Mouse (Mus musculus) embryonic facial prominence, embryonic 13.5 days (tissue): ENCODE results near the gene Taar7f. TPM values are rescaled to one million over a fixed set of nuclear protein-coding genes. Genes with fewer than 3 reads are reported as not detected.
"Not testable (repeated sequence)": the region's sequence is repeated elsewhere in the genome, so short reads cannot be mapped to it uniquely, and the experiment has no call there.

Source experiments
- ATAC-seq: fragments of 200-750 bp; cut with Nextera tagmentation; 2 replicates; pipeline ENCODE4 v1.8.0; 2017; ENCODE audit warnings: low read depth; ENCODE audit not compliant: insufficient number of reproducible peaks, insufficient read depth, low FRiP score, low TSS enrichment
- H3K27ac ChIP-seq: fragments of 300-500 bp; sonication (generic); 2 replicates; pipeline ENCODE4 v1.5.1; 2015; ENCODE audit warnings: moderate library complexity, mild to moderate bottlenecking, inconsistent platforms
- H3K27me3 ChIP-seq: fragments of 300-500 bp; sonication (generic); 2 replicates; pipeline ENCODE4 v1.6.1; 2015; ENCODE audit warnings: mild to moderate bottlenecking, inconsistent platforms
- H3K36me3 ChIP-seq: fragments of 300-500 bp; sonication (generic); 2 replicates; pipeline ENCODE4 v1.6.1; 2015; ENCODE audit warnings: mild to moderate bottlenecking, inconsistent platforms
- H3K4me1 ChIP-seq: fragments of 300-500 bp; sonication (generic); 2 replicates; pipeline ENCODE4 v1.6.1; 2015; ENCODE audit warnings: inconsistent platforms
- H3K4me2 ChIP-seq: fragments of 300-500 bp; sonication (generic); 2 replicates; pipeline ENCODE4 v1.6.1; 2015; ENCODE audit warnings: moderate library complexity, mild to moderate bottlenecking, inconsistent platforms
- H3K4me3 ChIP-seq: fragments of 300-500 bp; sonication (generic); 2 replicates; pipeline ENCODE4 v1.5.1; 2015; ENCODE audit warnings: mild to moderate bottlenecking, inconsistent platforms
- H3K9ac ChIP-seq: fragments of 300-500 bp; sonication (generic); 2 replicates; pipeline ENCODE4 v1.6.1; 2015; ENCODE audit warnings: mild to moderate bottlenecking, inconsistent platforms
- H3K9me3 ChIP-seq: fragments of 300-500 bp; sonication (generic); 2 replicates; pipeline ENCODE4 v1.6.1; 2016; ENCODE audit warnings: inconsistent platforms
- WGBS: fragments of 180-500 bp; shearing (Covaris S2); methylation state at CpG from one replicate; pipeline ENCODE4 v1.1.7; 2015; ENCODE audit warnings: mixed read lengths; 5-methylcytosine and 5-hydroxymethylcytosine counted together
- polyA plus RNA-seq: library from polyadenylated mRNA; unstranded; fragments of >200 nt; fragmentation: Nextera tagmentation; extraction: Ambion mirVana; gene quantifications from 2 replicates; pipeline ENCODE4 v1.2.1, GENCODE M21; 2015

The Taar7f gene
- polyA plus RNA-seq: not detected in 2 replicates

GRCm38 (mm10) chr10:24049210-24049609 is at the start of gene Taar7f:
Taar7f (plus strand) TSS chr10:24049510.
- no peak within 1 kb of the TSS for H3K9ac ChIP-seq
- H3K27me3 ChIP-seq: no peaks in the 10 kb centered on the region
- H3K27ac ChIP-seq: no peak within 1 kb of the TSS
- no peaks in the 10 kb centered on the region for H3K36me3 ChIP-seq
- ATAC-seq: no peak
- no peaks in the 10 kb centered on the region for H3K9me3 ChIP-seq
- H3K4me3 ChIP-seq: no peak within 1 kb of the TSS
- no peaks in the 10 kb centered on the region for H3K4me1 ChIP-seq
- H3K4me2 ChIP-seq: no peak within 1 kb of the TSS

DNA sequence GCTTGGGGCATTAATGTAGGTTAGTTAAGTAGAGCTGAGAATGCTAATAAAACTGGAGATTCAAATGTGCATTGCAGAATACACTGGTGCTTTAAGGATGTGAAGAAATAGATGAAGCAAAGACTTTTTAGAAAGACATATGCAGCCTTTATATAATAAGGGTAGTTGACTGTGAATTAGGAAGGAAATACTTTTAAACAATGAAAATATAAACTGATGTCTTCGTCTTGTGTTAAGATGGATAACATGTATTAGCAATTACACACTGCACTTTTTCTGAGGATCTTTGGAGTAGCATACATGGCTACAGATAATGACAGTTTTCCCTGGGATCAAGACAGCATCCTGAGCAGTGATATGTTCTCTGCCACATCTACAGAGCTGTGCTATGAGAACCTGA is 49.7 kb upstream of the Taar7f start, which contains the start of gene Taar7b:
TSS of gene Taar7b (plus strand) at position 301 of the 400 bp plus-strand sequence.
- Histone ChIP-seq H3K9ac (no peak within 1 kb of the TSS), H3K9me3 (no peaks in the 10 kb centered on the region), H3K4me1 (no peaks in the 10 kb centered on the region), H3K4me3 (no peak within 1 kb of the TSS), H3K4me2 (no peak within 1 kb of the TSS), H3K27me3 (no peaks in the 10 kb centered on the region), H3K36me3 (no peaks in the 10 kb centered on the region), H3K27ac (no peak within 1 kb of the TSS)
- 80% methylated on average over 1 of the region's 1 CpGs for WGBS
- no peak for ATAC-seq

DNA sequence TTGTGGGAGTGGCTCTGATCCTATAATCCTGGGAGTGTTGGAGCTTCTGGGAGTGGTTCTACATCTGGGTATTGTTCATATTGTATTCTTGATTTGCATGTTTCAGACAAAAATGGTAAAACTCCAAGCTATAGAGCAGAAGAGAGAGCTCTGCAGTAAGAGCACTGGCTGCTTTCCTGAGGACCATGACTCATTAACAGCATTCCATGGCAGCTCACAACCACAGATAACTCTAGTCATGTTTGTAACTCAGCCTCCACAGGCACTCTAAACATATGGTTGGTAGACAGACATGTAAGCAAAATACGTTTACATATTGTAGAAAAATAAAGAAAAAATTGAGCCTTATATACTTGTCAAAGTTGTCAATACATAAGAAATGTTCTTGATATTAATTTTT is 42.9 kb upstream of the Taar7f start:
- no peaks in the 10 kb centered on the region for H3K27me3 ChIP-seq
- H3K4me1 ChIP-seq: no peaks in the 10 kb centered on the region
- no peaks in the 10 kb centered on the region for H3K9me3 ChIP-seq
- WGBS: 72% methylated on average over 1 of the region's 1 CpGs
- H3K4me3 ChIP-seq: no peak overlapping the region
- H3K4me2 ChIP-seq: no peak overlapping the region
- no peaks in the 10 kb centered on the region for H3K36me3 ChIP-seq
- ATAC-seq: no peak
- no peak overlapping the region for H3K27ac ChIP-seq
- no peak overlapping the region for H3K9ac ChIP-seq

GRCm38 (mm10) chr10:24007034-24007433 is 42.3 kb upstream of the Taar7f start:
- no peak for ATAC-seq
- no peak overlapping the region for H3K4me3 ChIP-seq
- no peak overlapping the region for H3K27ac ChIP-seq
- no peak overlapping the region for H3K9ac ChIP-seq
- no peaks in the 10 kb centered on the region for H3K4me1 ChIP-seq
- no peaks in the 10 kb centered on the region for H3K9me3 ChIP-seq
- no peak overlapping the region for H3K4me2 ChIP-seq
- H3K27me3 ChIP-seq: no peaks in the 10 kb centered on the region
- WGBS: 60% methylated on average over 2 of the region's 2 CpGs
- no peaks in the 10 kb centered on the region for H3K36me3 ChIP-seq

DNA sequence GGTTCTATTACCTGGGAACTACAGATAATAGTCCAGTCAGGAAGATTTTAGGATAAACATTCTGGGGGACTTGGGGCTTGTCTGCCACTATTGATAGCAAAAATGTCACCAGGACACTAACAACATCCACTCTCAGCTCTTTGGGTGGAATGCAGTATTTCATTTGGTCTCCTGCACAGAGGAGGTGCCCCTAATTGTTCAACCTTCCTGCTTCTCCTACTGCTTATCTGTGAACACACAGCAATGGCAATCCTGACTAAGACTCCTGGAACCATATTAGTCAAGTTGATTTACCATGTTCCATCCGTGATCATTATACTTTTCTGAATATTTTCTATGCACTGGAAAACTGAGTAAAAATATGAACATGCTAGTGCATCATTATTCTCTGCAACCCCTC is 41.2 kb upstream of the Taar7f start:
- Histone ChIP-seq H3K9ac (no peak overlapping the region), H3K36me3 (no peaks in the 10 kb centered on the region), H3K27ac (no peak overlapping the region), H3K4me2 (no peak overlapping the region), H3K4me1 (no peaks in the 10 kb centered on the region), H3K4me3 (no peak overlapping the region), H3K9me3 (no peaks in the 10 kb centered on the region), H3K27me3 (no peaks in the 10 kb centered on the region)
- ATAC-seq: no peak
- 90% methylated on average over 1 of the region's 1 CpGs for WGBS

GRCm38 (mm10) chr10:24026922-24027321 is 22.4 kb upstream of the Taar7f start, which contains the start of gene Taar7d:
Taar7d (plus strand) TSS chr10:24027222.
- ATAC-seq: no peak
- Histone ChIP-seq H3K36me3 (no peaks in the 10 kb centered on the region), H3K4me3 (no peak within 1 kb of the TSS), H3K27ac (no peak within 1 kb of the TSS), H3K9me3 (no peaks in the 10 kb centered on the region), H3K4me2 (no peak within 1 kb of the TSS), H3K9ac (no peak within 1 kb of the TSS), H3K27me3 (no peaks in the 10 kb centered on the region), H3K4me1 (no peaks in the 10 kb centered on the region)

DNA sequence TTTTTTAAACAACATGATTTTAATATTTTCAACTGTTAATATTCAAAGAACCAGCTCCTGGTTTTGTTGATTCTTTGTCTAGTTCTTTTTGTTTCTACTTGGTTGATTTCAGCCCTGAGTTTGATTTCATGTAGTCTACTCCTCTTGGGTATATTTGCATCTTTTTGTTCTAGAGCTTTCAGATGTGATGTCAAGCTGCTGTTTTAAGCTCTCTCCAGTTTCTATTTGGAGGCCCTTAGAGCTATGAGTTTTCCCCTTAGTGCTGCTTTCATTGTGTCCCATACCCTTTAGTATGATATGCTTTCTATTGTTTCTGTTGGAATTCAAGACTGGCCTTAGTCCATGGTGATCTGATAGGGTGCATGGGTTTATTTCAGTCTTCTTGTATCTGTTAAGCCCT is 18.0 kb upstream of the Taar7f start:
- no peaks in the 10 kb centered on the region for H3K36me3 ChIP-seq
- H3K27me3 ChIP-seq: no peaks in the 10 kb centered on the region
- H3K9ac ChIP-seq: no peak overlapping the region
- ATAC-seq: no peak
- no peaks in the 10 kb centered on the region for H3K4me1 ChIP-seq
- H3K27ac ChIP-seq: no peak overlapping the region
- no peak overlapping the region for H3K4me2 ChIP-seq
- no peak overlapping the region for H3K4me3 ChIP-seq
- no peaks in the 10 kb centered on the region for H3K9me3 ChIP-seq

- WGBS: 82% methylated on average over 2 of the region's 2 CpGs
- ATAC-seq: no peak
- H3K36me3 ChIP-seq: no peaks in the 10 kb centered on the region
Measured at GRCm38 (mm10) chr10:24037314-24037713, 12.0 kb upstream of the Taar7f start, which contains the start of gene Taar7e. Taar7e (plus strand) TSS chr10:24037614.

GRCm38 (mm10) chr10:24040120-24040869 is 9.0 kb upstream of the Taar7f start:
- no peak overlapping the region for H3K4me3 ChIP-seq
- ATAC-seq: no peak
- no peaks in the 10 kb centered on the region for H3K27me3 ChIP-seq
- 66% methylated on average over 2 of the region's 2 CpGs for WGBS
- H3K36me3 ChIP-seq: no peaks in the 10 kb centered on the region
- H3K4me1 ChIP-seq: no peaks in the 10 kb centered on the region
- no peak overlapping the region for H3K4me2 ChIP-seq
- no peak overlapping the region for H3K9ac ChIP-seq
- no peak overlapping the region for H3K27ac ChIP-seq
- no peaks in the 10 kb centered on the region for H3K9me3 ChIP-seq

More at GRCm38 (mm10) chr10:24037314-24037713, 12.0 kb upstream of the Taar7f start, which contains the start of gene Taar7e:
- H3K27ac ChIP-seq: no peak within 1 kb of the TSS
- no peaks in the 10 kb centered on the region for H3K27me3 ChIP-seq
- no peaks in the 10 kb centered on the region for H3K4me1 ChIP-seq
- H3K9ac ChIP-seq: no peak within 1 kb of the TSS
- no peak within 1 kb of the TSS for H3K4me2 ChIP-seq
- no peak within 1 kb of the TSS for H3K4me3 ChIP-seq
- no peaks in the 10 kb centered on the region for H3K9me3 ChIP-seq

DNA sequence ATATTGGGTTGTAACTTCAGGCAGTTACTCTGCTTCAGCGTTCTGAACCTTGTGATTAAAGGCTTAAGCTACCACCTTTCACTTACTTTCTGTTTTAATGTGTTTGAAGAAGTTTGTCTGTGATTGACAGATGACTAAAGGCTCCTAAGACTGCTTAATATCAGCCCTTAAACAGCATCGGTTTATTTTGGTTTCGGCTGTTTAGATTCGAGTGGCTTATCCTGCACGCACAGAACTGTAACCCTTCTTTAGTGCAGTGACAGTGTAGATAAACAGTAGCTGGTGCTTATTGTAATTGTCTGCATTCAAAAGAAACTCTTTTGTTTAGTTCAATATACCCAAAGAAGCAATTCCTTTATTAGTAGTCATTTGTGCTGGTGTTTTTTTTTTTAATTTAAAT is 2.7 kb downstream of the Taar7f start:
- Histone ChIP-seq H3K27ac (no peak overlapping the region), H3K4me3 (no peak overlapping the region), H3K9ac (no peak overlapping the region), H3K4me1 (no peaks in the 10 kb centered on the region), H3K9me3 (no peaks in the 10 kb centered on the region), H3K4me2 (no peak overlapping the region), H3K36me3 (no peaks in the 10 kb centered on the region), H3K27me3 (no peaks in the 10 kb centered on the region)
- WGBS: 64% methylated on average over 5 of the region's 5 CpGs
- no peak for ATAC-seq

GRCm38 (mm10) chr10:24058986-24059385 is 9.7 kb downstream of the Taar7f start:
- Histone ChIP-seq H3K9ac (no peak overlapping the region), H3K27ac (no peak overlapping the region), H3K36me3 (no peaks in the 10 kb centered on the region), H3K4me1 (no peaks in the 10 kb centered on the region), H3K4me2 (no peak overlapping the region), H3K9me3 (no peaks in the 10 kb centered on the region), H3K27me3 (no peaks in the 10 kb centered on the region), H3K4me3 (no peak overlapping the region)
- no peak for ATAC-seq
- WGBS: 86% methylated on average over 3 of the region's 3 CpGs

DNA sequence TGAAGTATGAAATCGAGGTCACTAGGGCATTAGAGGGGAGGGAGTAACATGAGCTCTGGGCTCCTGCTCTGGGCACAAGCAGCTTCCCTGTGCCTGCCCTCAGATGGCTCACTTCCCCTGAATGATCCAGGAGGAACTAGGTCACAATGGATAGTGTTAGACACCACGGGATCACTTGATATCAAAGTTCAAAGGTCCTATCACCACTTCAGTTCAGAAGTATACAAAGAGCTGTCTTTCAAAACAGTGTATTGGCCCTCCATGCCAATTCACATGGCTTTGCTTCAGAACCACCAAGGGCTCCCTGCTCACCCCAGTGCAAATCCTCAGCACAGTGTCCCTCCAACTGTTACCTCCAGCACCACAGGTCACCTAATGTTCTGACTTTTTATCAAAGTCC is 25.4 kb downstream of the Taar7f start:
- 19% methylated on average over 2 of the region's 2 CpGs for WGBS

More for the DNA sequence above, 25.4 kb downstream of the Taar7f start:
- not testable (repeated sequence) for H3K36me3 ChIP-seq, H3K9ac ChIP-seq, H3K4me3 ChIP-seq, H3K27ac ChIP-seq, H3K4me2 ChIP-seq, H3K4me1 ChIP-seq, ATAC-seq, H3K9me3 ChIP-seq, H3K27me3 ChIP-seq
